Mouse (Mus musculus) thymus, adult 18-20 months (tissue): ENCODE results near the gene Slc22a1.
"Not testable (repeated sequence)": the region's sequence is repeated elsewhere in the genome, so short reads cannot be mapped to it uniquely, and the experiment has no call there.

Source experiments
- DNase-seq, 2 experiments: peaks; one replicate each; pipeline ENCODE4 v3.0.0; 2022; ENCODE audit warnings: mixed read lengths in 2 of 2

The Slc22a1 gene

GRCm38 (mm10) chr17:12684412-12684811 lies 8.8 kb upstream of the Slc22a1 start:
- DNase-seq = no peak

GRCm38 (mm10) chr17:12683582-12683981 lies 8.0 kb upstream of the Slc22a1 start:
- DNase-seq = no peak

GRCm38 (mm10) chr17:12678261-12678660 lies 2.6 kb upstream of the Slc22a1 start:
- DNase-seq = no peak

- no peak for DNase-seq
Observed at GRCm38 (mm10) chr17:12677139-12677538, 1.5 kb upstream of the Slc22a1 start.

GRCm38 (mm10) chr17:12674980-12675379 lies 649 bp downstream of the Slc22a1 start:
- not testable (repeated sequence) for DNase-seq

- DNase-seq = no peak
Observed at GRCm38 (mm10) chr17:12673871-12674270, 1.8 kb downstream of the Slc22a1 start.

GRCm38 (mm10) chr17:12672285-12672790 lies 3.3 kb downstream of the Slc22a1 start:
- no peak for DNase-seq

- no peak for DNase-seq
Observed at GRCm38 (mm10) chr17:12671029-12671605, 4.5 kb downstream of the Slc22a1 start.

GRCm38 (mm10) chr17:12669363-12669679 lies 6.3 kb downstream of the Slc22a1 start:
- DNase-seq = no peak

- DNase-seq = no peak
Observed at GRCm38 (mm10) chr17:12668478-12669362, 6.9 kb downstream of the Slc22a1 start.

GRCm38 (mm10) chr17:12664156-12664555 lies 11.5 kb downstream of the Slc22a1 start:
- DNase-seq = no peak

GRCm38 (mm10) chr17:12660572-12661260 lies 14.9 kb downstream of the Slc22a1 start:
- DNase-seq = no peak

- no peak for DNase-seq
Observed at GRCm38 (mm10) chr17:12659233-12659632, 16.4 kb downstream of the Slc22a1 start.

GRCm38 (mm10) chr17:12658784-12659183 lies 16.8 kb downstream of the Slc22a1 start:
- DNase-seq = no peak

- DNase-seq = peak in 1 of 2 experiments; percentile 11
Observed at GRCm38 (mm10) chr17:12655826-12656225, 19.8 kb downstream of the Slc22a1 start.

GRCm38 (mm10) chr17:12654061-12654460 lies 21.6 kb downstream of the Slc22a1 start:
- no peak for DNase-seq

GRCm38 (mm10) chr17:12652604-12653003 lies 23.0 kb downstream of the Slc22a1 start:
- no peak for DNase-seq

- no peak for DNase-seq
Observed at GRCm38 (mm10) chr17:12645461-12645860, 30.2 kb downstream of the Slc22a1 start.

- no peak for DNase-seq
Observed at GRCm38 (mm10) chr17:12641087-12641486, 34.5 kb downstream of the Slc22a1 start.

GRCm38 (mm10) chr17:12639585-12639984 lies 36.0 kb downstream of the Slc22a1 start:
- DNase-seq = no peak

- DNase-seq = no peak
Observed at GRCm38 (mm10) chr17:12634814-12635213, 40.8 kb downstream of the Slc22a1 start.

GRCm38 (mm10) chr17:12631771-12632600 lies 43.6 kb downstream of the Slc22a1 start:
- DNase-seq = no peak
